Mouse (Mus musculus) megakaryocyte, embryonic 14.5 days (primary cell): ENCODE measurements around the gene Tnfrsf12a.

Source experiments
- FLI1 ChIP-seq: IDR thresholded peaks from 2 replicates; pipeline ENCODE4 v1.6.1; 2012; ENCODE audit warnings: low read length, inconsistent platforms, mixed read lengths
- GATA1 ChIP-seq: IDR thresholded peaks from 3 replicates; pipeline ENCODE4 v1.6.1; 2012; ENCODE audit warnings: mixed read lengths, low read length, inconsistent platforms, borderline replicate concordance

- TF ChIP-seq GATA1 = no peak
- no peak for TF ChIP-seq FLI1
These were observed 22.1 kb upstream of the Tnfrsf12a start for GRCm38 (mm10) chr17:23699131-23700077.
